Mouse (Mus musculus): ENCODE measurements around the gene Ubxn11.

DNA sequence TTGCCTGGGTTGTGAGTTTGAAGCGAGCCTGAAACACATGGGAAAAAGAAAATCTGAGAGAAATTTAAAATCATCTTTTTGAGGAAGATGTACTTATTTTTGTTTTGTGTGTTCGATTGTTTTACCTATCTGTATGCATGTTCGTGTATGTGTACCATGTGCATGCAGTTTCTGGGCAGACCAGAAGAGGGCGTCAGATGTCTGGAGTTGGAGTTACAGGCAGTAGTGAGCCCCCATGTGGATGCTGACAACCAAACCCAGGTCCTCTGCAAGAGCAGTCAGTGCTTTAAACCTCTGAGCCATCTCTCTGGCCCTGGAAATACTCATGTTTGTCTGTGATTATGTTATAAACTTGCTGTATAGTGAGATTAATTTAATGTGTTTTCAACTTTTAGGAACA is 17.4 kb upstream of the Ubxn11 start:
- TF ChIP-seq CTCF (IDR thresholded peaks at IDR 0.05; ENCODE audit: low read depth) (peak; percentile 33; the same call in 1 of the 2 replicates), EP300 (IDR thresholded peaks at IDR 0.05; ENCODE audit: low read depth) (no peak)
